Mouse (Mus musculus): ENCODE results near the gene Brox.

DNA sequence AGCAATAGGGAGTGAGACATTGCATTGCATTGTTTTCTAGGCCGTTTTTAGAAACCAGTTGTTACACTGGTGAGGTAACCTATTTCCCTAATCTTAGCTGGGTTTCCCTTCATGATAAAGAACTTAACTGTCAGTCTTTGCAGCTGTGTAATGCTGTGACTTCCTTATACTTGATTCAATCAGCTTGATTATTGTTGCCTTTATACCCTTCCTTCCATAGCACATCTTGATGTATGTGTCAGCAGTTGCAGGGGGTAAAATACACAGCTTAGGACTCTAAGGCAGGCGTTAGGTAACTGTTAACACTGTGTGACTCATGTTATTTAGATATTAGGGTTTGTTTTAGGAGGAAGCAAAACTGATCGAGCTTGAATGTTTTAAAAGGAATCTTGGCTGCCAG is 23.6 kb upstream of the Brox start:
- no peak for TF ChIP-seq MAFK (IDR thresholded peaks at IDR 0.05; ENCODE audit: insufficient read depth, low read depth, low read length)
- TF ChIP-seq CHD2 (IDR thresholded peaks at IDR 0.05; ENCODE audit: low read depth, low read length), result no peak
- no peak for TF ChIP-seq ZNF384 (IDR thresholded peaks at IDR 0.05; ENCODE audit: low read depth, low read length)
- no peak for TF ChIP-seq HCFC1 (IDR thresholded peaks at IDR 0.05; ENCODE audit: borderline replicate concordance, insufficient read depth, low read length)

All from ES-E14 (cell line).